Mouse (Mus musculus) CD4-positive helper T cell, adult 2 months (primary cell): ENCODE data around the gene Gm49416.
"Not testable (repeated sequence)": the region's sequence is repeated elsewhere in the genome, so short reads cannot be mapped to it uniquely, and the experiment has no call there.

Experiments used
- DNase-seq: peaks from one replicate; pipeline ENCODE4 v3.0.0-alpha.2; 2012; ENCODE audit warnings: low read depth, missing footprints, low spot score

Gene Gm49416

DNA sequence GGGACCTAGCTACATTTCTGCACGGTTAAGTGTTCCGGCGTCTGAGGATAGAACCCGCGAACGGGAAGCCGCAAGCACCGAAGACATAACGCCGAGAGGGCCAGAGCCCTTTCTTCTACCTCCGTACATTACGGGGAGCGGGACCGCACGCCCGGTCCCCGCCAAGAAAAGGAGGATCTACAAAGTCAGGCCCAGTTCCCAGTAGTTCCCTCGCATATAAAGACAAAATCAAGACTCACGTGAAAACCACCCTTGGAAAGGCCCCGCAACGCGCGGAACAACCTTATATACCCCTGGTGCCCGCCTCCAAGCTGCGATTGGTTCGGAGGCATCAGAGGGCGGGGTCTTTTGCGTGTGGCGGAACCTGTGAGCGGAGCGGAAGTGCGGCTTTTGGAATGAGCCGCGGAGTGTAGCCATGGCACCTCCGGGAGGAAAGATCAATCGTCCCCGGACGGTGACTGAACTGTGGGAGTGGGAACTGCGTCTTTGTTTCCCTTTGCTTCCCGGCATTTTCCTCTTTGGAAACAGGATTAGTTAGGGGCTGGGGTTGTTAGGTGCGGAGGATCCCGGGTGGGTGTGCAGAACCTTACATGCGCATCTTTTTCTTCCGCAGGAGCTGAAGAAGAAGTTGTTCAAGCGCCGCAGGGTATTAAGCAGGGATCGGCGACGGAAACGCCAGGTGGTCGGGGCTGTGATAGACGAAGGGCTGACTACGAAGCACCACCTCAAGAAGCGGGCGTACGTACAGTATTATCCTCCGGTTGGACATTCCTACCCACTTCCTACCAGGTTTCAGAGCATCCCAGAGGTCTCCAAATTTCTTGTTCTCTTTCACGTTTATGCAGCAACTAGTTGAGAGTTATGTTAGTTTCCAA lies at the start of gene Gm49416, which contains the start of gene 1810009A15Rik:
Gm49416 (plus strand) TSS at position 416 of the 875 bp plus-strand sequence.
1810009A15Rik (plus strand) TSS at position 343 of the 875 bp plus-strand sequence.
- DNase-seq: peak; percentile 96

DNA sequence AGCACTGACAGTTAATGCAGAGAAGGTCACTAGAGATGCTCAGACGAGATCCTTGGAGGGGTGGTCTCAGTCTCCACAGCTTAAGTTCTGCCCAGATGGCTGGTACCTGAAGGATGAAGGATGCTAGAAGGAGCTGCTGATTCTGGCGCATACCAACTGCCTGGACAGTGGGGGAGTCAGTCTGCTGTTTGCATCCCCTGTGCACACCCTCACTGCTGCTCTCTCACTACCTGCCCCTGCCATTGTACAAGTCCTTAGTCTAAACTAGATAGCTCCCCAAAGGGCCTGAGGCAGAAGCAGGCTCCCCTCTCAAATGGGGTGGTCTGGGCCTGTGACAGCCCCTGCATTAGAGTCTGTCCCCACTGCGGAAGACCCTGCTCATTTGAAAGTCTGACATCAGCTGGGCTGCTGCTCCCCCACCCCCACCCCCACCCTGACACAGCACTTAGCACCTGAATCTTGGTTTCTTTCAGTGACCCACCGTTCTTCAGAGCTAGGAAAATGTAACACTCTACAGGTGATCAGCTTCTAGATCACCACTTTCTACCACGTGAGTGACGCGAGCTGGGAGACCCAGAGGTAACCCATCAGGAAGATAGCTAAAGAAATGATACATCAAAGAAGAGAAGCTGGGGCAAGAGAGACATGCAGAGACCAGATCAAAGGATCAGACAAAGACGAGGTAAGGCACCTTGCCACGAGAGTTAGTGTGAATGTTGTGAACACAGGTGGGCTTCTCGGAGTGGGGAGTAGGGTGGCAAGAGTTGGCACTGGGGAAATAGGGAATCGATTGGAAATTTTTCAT lies 49.4 kb upstream of the Gm49416 start, which contains the start of gene Gng3:
Gng3 (minus strand) TSS at position 92 of the 805 bp plus-strand sequence.
- no peak for DNase-seq

DNA sequence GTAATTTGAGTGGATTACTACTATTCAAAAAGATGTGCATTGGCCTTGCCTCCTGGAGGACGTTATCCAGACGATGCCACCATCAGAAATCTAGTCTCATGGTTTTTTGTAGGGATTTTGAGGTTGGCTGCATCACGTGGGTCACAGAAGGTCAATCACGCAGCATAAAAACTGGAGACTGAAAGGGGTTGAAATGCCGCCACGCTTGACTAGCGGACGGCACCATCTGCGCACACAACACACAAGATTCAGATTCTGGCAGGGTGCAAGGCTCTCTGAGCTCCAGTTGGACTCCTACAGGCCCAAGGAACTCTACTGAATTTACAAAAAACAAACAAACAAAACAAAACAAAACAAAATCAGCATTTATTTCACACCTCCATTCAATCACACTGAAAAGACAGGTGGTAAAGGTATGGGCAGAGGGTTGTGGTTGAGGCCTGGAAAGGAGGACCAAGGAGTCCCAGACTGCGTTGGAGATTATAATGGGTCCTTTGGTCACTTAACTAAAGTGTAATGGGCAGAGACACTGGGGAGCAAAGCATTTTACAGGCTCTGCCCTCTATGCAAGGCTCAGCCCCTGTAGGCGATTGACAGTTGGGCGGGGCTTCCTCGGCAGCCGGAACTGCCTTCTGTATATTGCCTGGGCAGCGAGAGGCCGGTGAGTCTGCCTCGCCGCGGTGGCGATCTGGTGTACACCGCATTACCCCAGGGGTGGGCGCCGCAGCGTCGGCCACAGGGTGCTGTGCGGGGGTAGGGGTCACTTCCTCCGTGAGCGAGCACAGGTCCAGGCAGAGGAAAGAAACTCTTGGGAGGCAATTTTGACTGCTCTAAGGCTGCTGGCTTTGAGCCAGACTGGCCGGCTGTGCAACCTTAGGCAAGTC lies 48.6 kb upstream of the Gm49416 start:
- peak; percentile 66 for DNase-seq

DNA sequence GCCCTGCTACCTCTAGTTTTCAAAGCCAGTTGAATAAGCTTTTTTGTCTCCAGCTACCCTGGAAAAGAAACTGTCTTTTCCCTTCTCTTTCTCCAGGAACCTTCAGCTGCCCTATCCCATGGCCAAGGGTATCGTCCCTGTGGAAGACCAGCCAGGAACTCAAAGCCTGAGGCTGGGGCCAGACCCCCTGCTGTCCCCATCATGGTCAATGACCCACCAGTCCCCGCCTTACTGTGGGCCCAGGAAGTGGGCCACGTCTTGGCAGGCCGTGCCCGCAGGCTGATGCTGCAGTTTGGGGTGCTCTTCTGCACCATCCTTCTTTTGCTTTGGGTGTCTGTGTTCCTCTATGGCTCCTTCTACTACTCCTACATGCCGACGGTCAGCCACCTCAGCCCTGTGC lies 47.7 kb upstream of the Gm49416 start:
- DNase-seq: no peak

DNA sequence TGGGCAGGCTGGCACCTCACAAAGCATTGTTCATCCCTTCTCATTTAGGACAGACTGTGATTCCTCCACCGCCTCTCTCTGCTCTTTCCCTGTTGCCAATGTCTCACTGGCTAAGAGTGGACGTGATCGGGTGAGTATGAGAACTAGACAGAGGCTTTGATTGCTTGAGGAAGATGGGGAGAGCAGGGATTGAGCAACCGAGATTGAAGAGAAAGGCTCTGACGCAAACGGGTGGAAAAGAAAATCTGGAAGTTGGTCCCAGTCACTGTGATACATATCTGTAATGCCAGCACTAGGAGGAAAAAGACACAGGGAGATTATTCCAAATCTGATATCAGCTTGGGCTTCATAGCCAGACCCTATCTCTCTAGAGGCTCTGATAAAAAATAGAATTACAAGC lies 45.8 kb upstream of the Gm49416 start:
- no peak for DNase-seq

DNA sequence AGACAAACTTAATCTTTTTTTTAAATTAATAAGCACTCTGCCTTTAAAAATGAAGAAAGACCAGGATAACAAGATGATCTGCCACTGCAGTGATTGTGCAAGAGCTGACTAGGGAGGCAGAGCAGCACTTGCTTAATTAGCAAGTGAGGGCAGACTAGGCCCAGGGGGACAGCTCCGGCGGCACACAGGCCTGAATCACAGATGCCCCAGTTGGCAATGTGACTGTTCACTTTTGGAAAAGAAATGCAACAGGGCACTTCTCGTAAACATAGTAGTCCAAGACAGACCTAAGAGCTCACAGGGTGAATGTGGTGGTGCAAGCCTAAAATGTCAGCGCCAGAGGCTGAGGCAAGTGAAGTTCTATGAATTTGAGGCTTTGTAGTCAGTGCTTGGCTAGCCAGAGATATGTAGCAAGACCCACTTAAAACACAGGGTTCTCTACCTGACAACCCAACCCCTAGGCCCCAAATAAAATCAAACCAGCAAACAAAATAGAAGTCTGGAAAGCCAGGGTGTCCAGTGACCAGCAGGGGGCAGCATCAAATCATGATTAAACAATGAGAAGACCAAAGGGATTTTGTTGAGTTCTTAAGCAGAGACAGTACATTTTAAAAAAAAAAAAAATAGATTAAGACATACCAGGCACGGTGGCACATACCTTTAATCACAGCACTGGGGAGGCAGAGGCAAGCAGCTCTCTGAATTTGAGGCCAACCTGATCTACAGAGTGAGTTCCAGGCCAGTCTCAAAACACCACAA lies 44.2 kb upstream of the Gm49416 start:
- DNase-seq: peak; percentile 80

DNA sequence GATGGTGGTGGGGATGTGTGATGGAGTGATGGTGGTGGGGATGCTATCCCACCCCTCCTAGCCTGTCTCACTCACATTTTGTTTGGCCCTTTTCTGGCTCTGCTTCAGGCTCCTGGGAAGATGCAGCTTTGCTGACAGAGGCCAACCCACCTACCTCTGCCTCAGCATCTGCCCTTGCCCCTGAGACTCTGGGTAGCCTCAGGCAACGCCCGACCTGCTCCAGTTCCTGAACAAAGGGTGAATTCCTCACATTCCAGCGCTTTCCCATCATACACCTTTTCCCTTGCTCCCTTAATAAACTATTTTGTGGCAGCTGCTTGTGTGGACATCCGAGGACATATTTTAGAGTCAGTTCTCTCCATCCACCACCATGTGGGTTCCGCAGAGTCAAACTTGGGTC lies 40.4 kb upstream of the Gm49416 start:
- no peak for DNase-seq

DNA sequence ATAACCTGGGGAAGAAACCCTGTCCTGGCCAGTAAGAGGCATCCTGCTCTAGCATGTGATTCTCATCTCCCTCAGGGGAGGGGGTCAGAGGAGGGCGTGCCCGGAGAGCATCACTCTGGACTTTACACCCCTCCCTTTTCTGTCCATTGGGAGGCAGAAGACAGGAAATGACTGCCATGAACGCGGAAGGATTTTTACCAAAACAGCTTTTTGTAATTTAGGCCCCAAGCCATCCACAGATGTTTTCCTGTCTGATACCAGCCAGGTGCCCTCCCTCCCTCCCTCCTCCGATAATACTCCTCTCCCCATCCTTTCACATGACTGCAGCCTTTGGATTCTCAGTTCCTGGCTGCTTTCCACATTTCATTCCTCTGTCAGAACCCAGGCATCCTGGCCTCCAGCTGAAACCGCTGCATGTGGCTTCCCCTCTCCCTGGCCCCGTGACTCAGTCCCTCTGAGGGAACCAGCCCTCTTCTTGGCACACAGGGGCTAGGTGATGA lies 38.3 kb upstream of the Gm49416 start, which contains the start of gene Lrrn4cl:
Lrrn4cl (plus strand) TSS at position 367 of the 500 bp plus-strand sequence.
- no peak for DNase-seq

DNA sequence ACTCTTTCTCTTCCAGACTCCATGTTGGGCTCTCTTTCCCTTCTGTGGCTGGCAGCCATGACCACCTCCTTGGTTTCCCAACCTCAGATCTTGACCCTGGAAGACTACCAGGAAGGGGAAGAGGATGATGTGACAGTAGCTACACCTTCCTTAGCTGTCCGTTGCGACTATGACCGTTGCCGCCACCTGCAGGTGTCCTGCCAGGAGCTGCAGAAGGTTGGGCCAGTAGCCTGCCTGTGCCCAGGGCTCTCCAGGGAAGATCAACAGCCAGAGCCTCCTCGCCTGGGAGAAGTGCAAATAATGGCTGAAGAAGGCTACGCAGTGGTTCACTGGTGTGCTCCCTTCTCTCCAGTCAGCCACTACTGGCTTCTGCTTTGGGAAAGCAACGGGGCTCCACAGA lies 37.1 kb upstream of the Gm49416 start:
- no peak for DNase-seq

DNA sequence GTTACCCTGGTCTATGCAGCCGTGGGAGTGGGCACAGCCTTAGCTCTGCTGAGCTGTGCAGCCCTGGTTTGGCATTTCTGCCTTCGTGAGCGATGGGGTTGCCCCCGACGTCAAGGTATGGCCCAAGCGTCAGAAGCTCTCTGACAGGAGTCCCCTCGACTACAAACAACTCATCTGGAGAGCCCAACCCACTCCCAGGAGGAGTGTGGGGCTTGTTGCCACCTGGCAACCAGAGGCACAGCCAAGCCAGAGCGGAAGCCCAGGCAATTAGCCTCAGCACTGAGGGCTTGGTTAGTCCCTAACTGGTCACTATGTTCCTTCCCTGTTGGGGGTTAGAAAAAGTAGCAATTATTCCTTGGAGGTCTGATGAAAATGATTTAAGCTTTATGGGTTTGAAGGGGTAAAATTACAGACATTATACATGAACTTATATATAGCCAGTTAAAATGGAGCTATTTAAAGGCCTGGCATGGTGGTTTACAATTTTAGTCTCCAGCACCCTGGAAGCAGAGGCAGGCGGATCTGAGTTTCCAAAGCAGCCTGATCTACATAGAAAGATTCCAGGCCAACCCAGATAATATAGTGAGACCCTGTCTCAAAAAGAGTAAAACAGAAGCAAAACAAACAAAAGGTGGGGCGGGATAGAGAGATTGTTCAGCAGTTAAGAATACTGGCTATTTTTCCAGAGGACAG lies 36.3 kb upstream of the Gm49416 start:
- DNase-seq: no peak

DNA sequence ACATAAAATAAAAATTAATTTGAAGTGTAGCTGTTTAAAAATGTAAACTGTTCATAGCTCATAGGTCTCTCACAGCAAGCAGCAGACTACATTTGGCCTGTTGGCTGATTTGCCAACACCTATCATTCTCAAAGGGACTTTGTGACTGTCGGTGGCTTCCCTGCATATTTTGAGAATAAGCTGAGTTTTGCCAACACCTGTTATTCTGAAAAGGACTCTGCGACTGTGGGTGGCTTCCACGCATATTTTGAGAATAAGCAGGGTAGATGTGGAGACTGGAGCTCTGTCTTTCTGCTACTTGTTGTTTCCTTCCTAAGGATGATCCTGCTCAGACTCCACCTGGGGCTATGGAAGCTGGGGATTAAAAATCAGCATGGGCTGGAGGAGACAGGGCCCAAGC lies 35.6 kb upstream of the Gm49416 start:
- DNase-seq: no peak

DNA sequence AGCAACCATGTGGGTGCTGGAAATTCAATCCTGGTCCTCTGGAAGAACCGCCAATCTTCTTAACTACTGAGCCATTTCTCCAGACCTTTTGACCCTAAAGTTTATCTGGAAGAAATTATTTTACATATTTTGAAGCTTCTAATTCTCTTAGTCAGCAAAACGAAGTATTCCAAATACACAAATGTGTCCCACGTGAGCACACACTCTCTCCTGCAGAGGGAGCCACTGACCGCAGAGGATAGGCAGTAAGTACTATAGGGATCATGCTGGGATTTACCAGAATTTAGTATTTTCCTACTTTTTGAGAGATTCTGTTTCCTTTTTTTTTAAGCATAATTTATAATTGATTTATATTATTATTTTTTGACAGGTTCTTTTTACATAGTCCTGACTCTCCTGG lies 31.0 kb upstream of the Gm49416 start:
- peak; percentile 37 for DNase-seq

DNA sequence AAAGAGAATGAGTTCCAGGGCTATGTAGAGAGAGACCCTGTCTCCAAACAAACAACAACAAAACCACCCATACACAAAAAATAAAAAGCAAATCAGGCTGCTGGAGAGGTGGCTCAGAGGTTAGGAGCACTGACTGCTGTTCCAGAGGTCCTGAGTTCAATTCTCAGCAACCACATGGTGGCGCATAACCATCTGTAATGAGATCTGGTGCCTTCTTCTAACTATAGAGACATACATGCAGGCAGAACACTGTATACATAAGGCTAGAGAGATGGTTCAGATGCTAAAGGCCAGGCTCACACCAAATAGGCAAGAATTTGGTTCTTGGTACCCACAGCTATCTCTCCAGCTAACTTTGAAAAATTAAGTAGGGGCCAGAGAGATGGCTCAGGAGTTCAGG lies 29.7 kb upstream of the Gm49416 start:
- DNase-seq: peak; percentile 59

DNA sequence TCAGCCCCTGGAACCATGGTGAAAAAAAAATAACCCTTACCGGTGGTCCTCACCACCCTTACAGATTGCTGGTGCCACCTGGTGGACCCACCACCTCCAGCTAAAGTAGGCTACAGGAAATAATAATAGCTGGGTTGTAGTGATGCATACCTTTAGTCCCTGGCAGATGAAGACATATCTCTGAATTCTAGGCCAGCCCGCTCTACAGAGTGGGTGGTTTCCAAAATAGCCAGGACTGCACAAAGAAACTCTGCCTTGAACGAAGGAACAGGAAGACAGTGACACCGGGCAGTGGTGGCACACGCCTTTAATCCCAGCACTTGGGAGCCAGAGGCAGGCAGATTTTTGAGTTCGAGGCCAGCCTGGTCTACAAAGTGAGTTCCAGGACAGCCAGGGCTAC lies 24.5 kb upstream of the Gm49416 start:
- DNase-seq: no peak

DNA sequence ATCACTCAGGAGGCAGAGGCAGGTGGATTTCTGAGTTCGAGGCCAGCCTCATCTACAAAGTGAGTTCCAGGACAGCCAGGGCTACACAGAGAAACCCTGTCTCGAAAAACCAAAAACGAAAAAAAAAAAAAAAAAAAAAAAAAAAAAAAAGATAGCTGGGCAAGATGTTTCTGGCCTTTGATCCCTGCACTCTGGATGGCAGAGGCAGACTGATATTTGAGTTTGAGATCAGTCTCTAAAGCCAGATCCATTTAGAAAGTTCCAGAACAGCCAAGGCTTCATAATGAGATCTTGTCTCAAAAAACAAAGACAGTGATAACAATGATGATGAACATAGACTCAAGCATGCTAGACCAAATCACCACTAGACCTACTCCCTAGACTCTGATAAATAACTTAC lies 18.3 kb upstream of the Gm49416 start:
- DNase-seq: not testable (repeated sequence)

DNA sequence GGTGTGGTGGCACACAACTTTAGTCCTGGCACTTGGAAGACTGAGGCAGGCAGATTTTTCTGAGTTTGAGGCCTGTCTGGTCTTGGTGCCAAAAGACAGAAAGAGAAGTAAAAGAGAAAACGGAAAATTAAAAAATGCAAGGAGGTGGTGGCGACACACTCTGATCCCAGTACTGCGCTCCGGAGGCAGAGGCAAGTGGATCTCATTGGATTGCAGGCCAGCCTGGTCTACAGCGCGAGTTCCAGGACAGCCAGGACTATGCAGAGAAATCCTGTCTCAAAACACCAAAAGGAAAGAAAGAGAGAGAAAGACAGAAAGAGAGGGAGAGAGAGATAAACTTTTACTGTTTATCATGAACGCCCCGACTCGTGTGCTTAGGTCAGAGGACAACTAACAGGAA lies 17.9 kb upstream of the Gm49416 start:
- no peak for DNase-seq

DNA sequence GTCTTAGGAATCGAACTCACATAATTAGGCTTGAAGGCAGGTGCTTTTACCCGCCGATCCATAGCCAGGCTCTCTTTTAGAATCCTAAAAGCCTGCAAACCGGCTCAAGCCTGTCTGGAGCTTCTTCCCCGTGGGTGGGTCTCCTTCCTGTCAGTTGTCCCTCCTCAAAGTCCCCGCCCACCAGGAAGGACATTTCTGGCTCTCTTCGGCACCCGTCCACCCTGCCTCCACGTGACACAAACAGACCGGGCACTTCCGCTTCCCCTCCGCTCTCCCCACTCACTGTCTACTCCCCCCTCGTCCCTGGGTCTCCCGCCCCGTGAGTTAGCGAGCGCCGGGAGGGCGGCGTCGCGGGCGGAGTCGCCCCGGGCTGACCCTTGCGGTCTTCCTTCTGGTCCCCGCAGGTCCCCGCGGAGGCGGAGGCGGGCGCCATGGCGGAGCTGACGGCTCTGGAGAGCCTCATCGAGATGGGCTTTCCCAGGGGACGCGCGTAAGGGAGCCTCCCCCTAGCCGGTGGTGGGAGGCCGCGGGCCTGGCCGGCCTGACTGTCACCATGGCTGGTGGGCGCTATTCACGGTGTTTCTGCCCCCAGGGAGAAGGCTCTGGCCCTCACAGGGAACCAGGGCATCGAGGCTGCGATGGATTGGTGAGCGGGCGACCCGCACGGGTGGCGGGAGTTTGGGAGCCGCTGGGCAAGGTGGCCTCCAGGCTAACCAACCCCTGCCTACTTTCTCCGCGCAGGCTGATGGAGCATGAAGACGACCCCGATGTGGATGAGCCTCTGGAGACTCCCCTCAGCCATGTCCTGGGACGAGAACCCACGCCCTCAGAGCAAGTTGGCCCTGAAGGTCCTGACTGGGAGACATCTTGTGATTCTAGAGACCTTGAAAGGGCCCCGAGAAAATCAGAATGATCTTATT lies 17.2 kb upstream of the Gm49416 start, which contains the start of gene Ubxn1:
Ubxn1 (plus strand) TSS at position 230 of the 920 bp plus-strand sequence.
- DNase-seq: peak; percentile 94

DNA sequence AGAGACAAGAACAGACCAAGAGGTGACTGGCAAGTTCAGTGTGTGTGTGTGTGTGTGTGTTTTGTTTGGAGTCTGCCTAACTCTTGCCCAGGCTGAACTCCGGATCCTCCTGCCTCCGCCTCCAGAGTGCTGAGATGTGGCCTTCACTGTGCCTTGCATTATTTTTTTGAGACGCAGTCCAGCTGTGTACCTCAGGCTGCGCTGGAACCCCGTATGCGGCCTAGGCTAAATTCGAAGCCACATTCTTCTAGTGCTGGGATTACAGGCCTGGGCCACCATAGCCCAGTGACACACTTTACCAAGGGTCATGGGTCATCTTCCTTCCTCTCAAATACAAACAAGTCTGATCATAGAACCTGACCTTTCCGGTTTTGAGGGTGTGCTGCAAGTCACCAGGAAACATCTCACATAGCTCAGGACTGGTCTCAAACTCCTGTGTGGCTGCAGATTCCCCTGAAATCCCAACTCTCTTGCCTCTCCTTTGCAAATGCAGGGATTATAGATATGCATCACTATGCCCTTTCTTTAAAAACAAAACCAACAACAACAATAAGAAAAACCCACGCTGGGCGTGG lies 16.4 kb upstream of the Gm49416 start:
- DNase-seq: no peak
